Mouse (Mus musculus): ENCODE results near the gene Cep57l1.

DNA sequence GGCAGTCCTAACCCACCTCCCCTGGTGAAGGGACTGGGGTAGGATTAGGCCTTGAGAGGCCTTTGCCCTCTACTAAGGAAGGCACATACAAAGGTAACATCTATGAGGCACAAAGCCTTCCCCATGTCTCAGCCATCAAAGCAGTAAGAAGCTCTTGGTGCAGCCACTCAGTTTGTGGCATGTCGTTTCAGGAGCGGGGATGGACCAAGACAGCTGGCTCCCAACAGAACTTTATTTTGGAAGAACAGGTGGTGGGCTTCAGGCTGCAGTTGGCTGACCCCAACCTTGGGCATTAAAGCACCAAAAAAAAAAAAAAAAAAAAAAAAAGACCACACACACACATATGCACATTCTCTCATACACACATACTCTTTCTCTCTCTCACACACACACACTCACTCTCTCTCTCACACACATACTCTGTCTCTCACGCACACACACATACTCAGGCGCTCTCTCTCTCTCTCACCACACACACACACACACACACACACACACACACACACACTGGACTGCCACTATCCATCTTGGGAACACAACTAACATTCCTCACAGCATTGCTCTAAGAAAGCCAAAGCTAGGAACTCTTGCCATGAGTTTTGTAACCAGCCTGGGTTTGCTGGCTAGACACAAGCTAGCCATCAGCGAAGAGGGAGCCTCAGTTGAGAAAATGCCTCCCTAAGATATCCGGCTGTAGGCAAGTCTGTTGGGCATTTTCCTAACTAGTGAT, 133.7 kb downstream of the Cep57l1 start:
- TF ChIP-seq POLR2A (IDR thresholded peaks at IDR 0.05; ENCODE audit: borderline replicate concordance, extremely low read depth, insufficient read depth, insufficient read length, poor library complexity, severe bottlenecking): no peak
- no peak for TF ChIP-seq CTCF (IDR thresholded peaks at IDR 0.05; ENCODE audit: borderline replicate concordance, extremely low read depth, insufficient read depth, insufficient read length)
